Mouse (Mus musculus): ENCODE data around the gene Dlx4. TPM values are rescaled to one million over a fixed set of nuclear protein-coding genes. Genes with fewer than 3 reads are reported as not detected.

Dlx4 gene
- polyA plus RNA-seq (2014; fragmentation: Illumina TruSeq; extraction: RNeasy Lipid Tissue Mini Kit (QIAGEN cat#74804); ENCODE audit: low read depth, low replicate concordance): 0.15 TPM

DNA sequence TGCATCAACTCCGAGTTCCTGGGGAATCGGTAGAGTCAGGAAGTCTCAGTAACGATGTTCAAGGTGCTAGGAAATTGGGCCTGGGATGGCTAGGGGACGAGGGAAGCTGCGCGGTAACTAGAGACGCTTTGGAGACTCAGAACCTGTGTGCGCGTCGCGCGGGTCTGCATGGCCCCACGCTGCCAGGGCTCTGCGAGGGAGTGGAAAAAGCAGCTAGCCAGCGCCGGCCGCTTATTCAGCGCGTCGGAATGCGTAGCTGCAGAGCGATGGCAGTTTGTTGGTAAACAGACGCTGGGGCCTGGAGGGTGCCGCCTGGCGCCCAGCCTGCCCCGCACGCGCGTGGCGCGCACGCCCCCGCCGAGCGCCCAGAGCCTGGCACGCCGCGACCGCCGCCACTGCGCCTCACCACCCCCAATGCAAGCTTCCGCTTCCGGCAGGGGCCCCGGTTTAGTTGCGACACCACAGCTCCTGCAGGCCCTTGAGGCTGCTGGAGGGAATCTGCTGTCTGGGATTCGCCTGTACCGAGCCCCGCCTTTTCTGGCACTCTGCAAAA, at the start of gene Dlx4:
Gene Dlx4, minus strand, starts transcription at position 413 of the 553 bp plus-strand sequence.

DNA sequence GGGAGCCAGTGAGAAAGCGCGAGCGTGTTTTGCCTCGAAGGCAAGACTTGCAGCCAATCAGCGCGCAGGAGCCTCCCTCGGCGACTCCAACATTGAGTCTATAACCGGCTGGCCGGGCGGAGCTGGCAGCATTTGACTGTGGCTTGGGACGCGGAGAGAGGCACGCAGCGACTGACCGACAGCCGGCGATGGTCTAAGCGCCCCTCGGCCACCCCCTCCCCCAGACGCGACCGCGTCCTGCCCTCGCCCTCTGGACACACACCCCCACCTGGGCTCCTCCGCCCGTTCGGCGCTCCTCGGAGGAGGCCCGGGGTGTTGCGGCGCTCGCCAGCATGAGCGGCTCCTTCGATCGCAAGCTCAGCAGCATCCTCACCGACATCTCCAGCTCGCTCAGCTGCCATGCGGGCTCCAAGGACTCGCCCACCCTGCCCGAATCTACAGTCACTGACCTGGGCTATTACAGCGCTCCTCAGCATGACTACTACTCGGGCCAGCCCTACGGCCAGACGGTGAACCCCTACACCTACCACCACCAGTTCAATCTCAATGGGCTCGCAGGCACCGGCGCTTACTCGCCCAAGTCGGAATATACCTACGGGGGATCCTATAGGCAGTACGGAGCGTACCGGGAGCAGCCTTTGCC, 26.0 kb downstream of the Dlx4 start, which contains the start of gene Dlx3:
Gene Dlx3, plus strand, starts transcription at position 130 of the 643 bp plus-strand sequence.

Other genes starting within 250 kb of the Dlx4 start
- gene Col1a1, start 210.0 kb downstream of the Dlx4 start, polyA plus RNA-seq (2014; fragmentation: Illumina TruSeq; extraction: RNeasy Lipid Tissue Mini Kit (QIAGEN cat#74804); ENCODE audit: low read depth, low replicate concordance): 183 TPM
- gene Hils1, start 178.7 kb downstream of the Dlx4 start, polyA plus RNA-seq (2014; fragmentation: Illumina TruSeq; extraction: RNeasy Lipid Tissue Mini Kit (QIAGEN cat#74804); ENCODE audit: low read depth, low replicate concordance): 14.7 TPM
- gene Sgca, start 169.9 kb downstream of the Dlx4 start, polyA plus RNA-seq (2014; fragmentation: Illumina TruSeq; extraction: RNeasy Lipid Tissue Mini Kit (QIAGEN cat#74804); ENCODE audit: low read depth, low replicate concordance): 1.7 TPM
- gene Ppp1r9b, start 155.2 kb downstream of the Dlx4 start, polyA plus RNA-seq (2014; fragmentation: Illumina TruSeq; extraction: RNeasy Lipid Tissue Mini Kit (QIAGEN cat#74804); ENCODE audit: low read depth, low replicate concordance): 66.1 TPM
- gene Samd14, start 136.4 kb downstream of the Dlx4 start, polyA plus RNA-seq (2014; fragmentation: Illumina TruSeq; extraction: RNeasy Lipid Tissue Mini Kit (QIAGEN cat#74804); ENCODE audit: low read depth, low replicate concordance): 4.3 TPM
- gene Pdk2, start 104.9 kb downstream of the Dlx4 start, polyA plus RNA-seq (2014; fragmentation: Illumina TruSeq; extraction: RNeasy Lipid Tissue Mini Kit (QIAGEN cat#74804); ENCODE audit: low read depth, low replicate concordance): 124 TPM
- 25.1 TPM for gene Itga3, start 69.5 kb downstream of the Dlx4 start, polyA plus RNA-seq (2014; fragmentation: Illumina TruSeq; extraction: RNeasy Lipid Tissue Mini Kit (QIAGEN cat#74804); ENCODE audit: low read depth, low replicate concordance)
- gene Dlx3, start 26.1 kb downstream of the Dlx4 start, polyA plus RNA-seq (2014; fragmentation: Illumina TruSeq; extraction: RNeasy Lipid Tissue Mini Kit (QIAGEN cat#74804); ENCODE audit: low read depth, low replicate concordance): 0.37 TPM
- 0.25 TPM for gene Tac4, start 115.3 kb upstream of the Dlx4 start, polyA plus RNA-seq (2014; fragmentation: Illumina TruSeq; extraction: RNeasy Lipid Tissue Mini Kit (QIAGEN cat#74804); ENCODE audit: low read depth, low replicate concordance)
- 37.0 TPM for gene Kat7, start 164.0 kb upstream of the Dlx4 start, polyA plus RNA-seq (2014; fragmentation: Illumina TruSeq; extraction: RNeasy Lipid Tissue Mini Kit (QIAGEN cat#74804); ENCODE audit: low read depth, low replicate concordance)
- 23.2 TPM for gene Fam117a, start 190.8 kb upstream of the Dlx4 start, polyA plus RNA-seq (2014; fragmentation: Illumina TruSeq; extraction: RNeasy Lipid Tissue Mini Kit (QIAGEN cat#74804); ENCODE audit: low read depth, low replicate concordance)
- gene Slc35b1, start 238.4 kb upstream of the Dlx4 start, polyA plus RNA-seq (2014; fragmentation: Illumina TruSeq; extraction: RNeasy Lipid Tissue Mini Kit (QIAGEN cat#74804); ENCODE audit: low read depth, low replicate concordance): 99.0 TPM